Mouse (Mus musculus): Measurements from ENCODE around the gene Mutyh. TPM values are rescaled to one million over a fixed set of nuclear protein-coding genes. Genes with fewer than 3 reads are reported as not detected.

The Mutyh gene
- polyA plus RNA-seq, 1 experiment from 2014 or later: 6.6 TPM

DNA sequence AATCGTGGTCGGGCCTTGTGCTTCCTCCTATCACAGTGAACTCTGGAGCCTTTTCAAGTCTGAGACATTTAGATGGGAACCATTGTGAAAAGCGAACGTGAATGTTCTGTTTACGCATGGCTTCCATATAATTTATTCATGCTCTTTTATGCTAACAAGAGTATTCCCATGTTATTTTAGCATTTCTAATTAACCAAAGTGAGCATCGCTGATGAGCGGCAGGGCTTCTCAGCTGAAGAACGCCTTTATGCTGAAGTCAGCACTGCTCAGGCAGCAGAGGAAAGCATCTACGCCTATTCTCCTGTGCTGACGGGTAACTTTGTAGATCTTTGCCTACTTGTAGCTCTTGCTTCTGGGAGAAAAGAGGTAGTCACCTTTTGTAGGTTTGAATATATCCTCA, 49.7 kb downstream of the Mutyh start:
- 91% methylated on average over 10 of the region's 10 CpGs for WGBS
- Histone ChIP-seq H3K4me1 (replicated peaks) (no peaks in the 10 kb centered on the region), H3K36me3 (no peaks in the 10 kb centered on the region), H3K27ac (no peak overlapping the region), H3K4me3 (no peak overlapping the region), H3K27me3 (0 out of 2 replicates have a peak, but pooled peaks cover 2% of the 10 kb centered on the region), H3K9me3 (replicated peaks) (no peaks in the 10 kb centered on the region), H3K9ac (no peak overlapping the region), H3K4me2 (no peak overlapping the region)
- no peak for ATAC-seq (replicated peaks; ENCODE audit: insufficient number of reproducible peaks, insufficient read depth, low FRiP score, low read depth)

DNA sequence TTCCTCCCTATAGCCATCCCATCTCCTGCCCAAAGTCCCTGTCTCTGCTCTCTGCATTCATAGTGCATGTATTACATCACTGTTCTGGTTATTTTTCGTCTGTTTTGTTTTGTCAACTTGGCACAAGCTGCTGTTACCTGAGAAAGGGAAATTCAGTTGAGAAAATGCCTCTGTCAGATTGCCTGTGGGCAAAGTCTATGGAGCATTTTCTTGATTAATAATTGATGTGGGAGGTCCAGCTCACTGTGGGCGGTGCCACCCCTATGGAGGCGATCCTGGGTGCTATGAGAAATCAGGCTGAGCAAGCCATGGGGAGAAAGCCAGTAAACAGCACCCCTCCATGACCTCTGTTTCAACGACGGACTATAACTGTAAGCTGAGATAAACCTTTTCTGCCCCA, 52.2 kb downstream of the Mutyh start:
- Histone ChIP-seq H3K4me3 (no peak overlapping the region), H3K9me3 (replicated peaks) (no peaks in the 10 kb centered on the region), H3K27me3 (0 out of 2 replicates have a peak, but pooled peaks cover 2% of the 10 kb centered on the region), H3K27ac (no peak overlapping the region), H3K36me3 (no peaks in the 10 kb centered on the region), H3K4me1 (replicated peaks) (no peaks in the 10 kb centered on the region), H3K9ac (no peak overlapping the region), H3K4me2 (no peak overlapping the region)
- 68% methylated on average over 5 of the region's 5 CpGs for WGBS
- no peak for ATAC-seq (replicated peaks; ENCODE audit: insufficient number of reproducible peaks, insufficient read depth, low FRiP score, low read depth)

DNA sequence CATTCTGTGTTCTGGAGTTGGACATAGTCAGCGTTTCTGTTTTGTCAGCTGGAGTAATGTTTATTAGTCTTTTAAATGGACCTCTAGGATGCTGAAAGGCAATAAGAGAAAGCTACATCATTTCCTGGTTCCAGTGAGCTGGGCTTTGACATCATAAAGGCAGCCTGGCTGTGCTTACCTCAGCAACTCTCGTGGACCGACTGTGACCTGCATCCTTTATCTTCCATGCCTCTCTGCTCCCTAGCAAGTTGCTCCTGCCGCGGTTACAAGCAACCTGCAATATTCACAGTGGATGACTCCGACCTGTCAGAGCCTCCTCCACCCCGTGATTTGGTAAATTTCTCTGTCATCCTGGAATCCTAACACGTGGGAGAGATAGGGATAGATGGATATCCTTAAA, 54.5 kb downstream of the Mutyh start:
- 52% methylated on average over 8 of the region's 8 CpGs for WGBS
- no peak overlapping the region for H3K27ac ChIP-seq
- H3K4me2 ChIP-seq: no peak overlapping the region
- no peak overlapping the region for H3K4me3 ChIP-seq
- H3K9ac ChIP-seq: no peak overlapping the region
- H3K4me1 ChIP-seq (replicated peaks): no peaks in the 10 kb centered on the region
- H3K36me3 ChIP-seq: no peaks in the 10 kb centered on the region
- H3K27me3 ChIP-seq: 0 out of 2 replicates have a peak, but pooled peaks cover 2% of the 10 kb centered on the region
- ATAC-seq (replicated peaks; ENCODE audit: insufficient number of reproducible peaks, insufficient read depth, low FRiP score, low read depth): no peak
- H3K9me3 ChIP-seq (replicated peaks): no peaks in the 10 kb centered on the region

Other genes with a start within 250 kb of the Mutyh start
- gene Ccdc17, start 211.1 kb upstream of the Mutyh start, polyA plus RNA-seq (2015; fragmentation: Nextera tagmentation; extraction: Ambion mirVana): 4.3 and 4.5 TPM in 2 replicates
- 68.6 and 75.0 TPM in 2 replicates for gene Nasp, start 179.8 kb upstream of the Mutyh start, polyA plus RNA-seq (2015; fragmentation: Nextera tagmentation; extraction: Ambion mirVana)
- gene Akr1a1, start 156.0 kb upstream of the Mutyh start, polyA plus RNA-seq (2015; fragmentation: Nextera tagmentation; extraction: Ambion mirVana): 501 and 616 TPM in 2 replicates
- 850 and 967 TPM in 2 replicates for gene Prdx1, start 122.2 kb upstream of the Mutyh start, polyA plus RNA-seq (2015; fragmentation: Nextera tagmentation; extraction: Ambion mirVana)
- 33.9 and 34.1 TPM in 2 replicates for gene Mmachc, start 99.3 kb upstream of the Mutyh start, polyA plus RNA-seq (2015; fragmentation: Nextera tagmentation; extraction: Ambion mirVana)
- gene Ccdc163, start 99.2 kb upstream of the Mutyh start, polyA plus RNA-seq (2015; fragmentation: Nextera tagmentation; extraction: Ambion mirVana): 13.2 and 18.0 TPM in 2 replicates
- 3.0 and 3.1 TPM in 2 replicates for gene Tesk2, start 86.8 kb upstream of the Mutyh start, polyA plus RNA-seq (2015; fragmentation: Nextera tagmentation; extraction: Ambion mirVana)
- gene Toe1, start 83 bp upstream of the Mutyh start, polyA plus RNA-seq (2015; fragmentation: Nextera tagmentation; extraction: Ambion mirVana): 17.9 and 21.9 TPM in 2 replicates
- gene Hpdl, start 14.0 kb downstream of the Mutyh start, polyA plus RNA-seq (2015; fragmentation: Nextera tagmentation; extraction: Ambion mirVana): 0.89 and 1.0 TPM in 2 replicates
- 0.42 and 0.60 TPM in 2 replicates for gene Zswim5, start 69.7 kb downstream of the Mutyh start, polyA plus RNA-seq (2015; fragmentation: Nextera tagmentation; extraction: Ambion mirVana)
- gene Urod, start 186.7 kb downstream of the Mutyh start, polyA plus RNA-seq (2015; fragmentation: Nextera tagmentation; extraction: Ambion mirVana): 82.5 and 92.9 TPM in 2 replicates
- 5.5 and 8.3 TPM in 2 replicates for gene Hectd3, start 187.6 kb downstream of the Mutyh start, polyA plus RNA-seq (2015; fragmentation: Nextera tagmentation; extraction: Ambion mirVana)
- gene Eif2b3, start 211.7 kb downstream of the Mutyh start, polyA plus RNA-seq (2015; fragmentation: Nextera tagmentation; extraction: Ambion mirVana): 19.8 and 24.6 TPM in 2 replicates

Measured in heart, embryonic 15.5 days (tissue).